Mouse (Mus musculus) heart, postnatal 0 days (tissue): ENCODE measurements around the gene Ppt2. TPM values are rescaled to one million over a fixed set of nuclear protein-coding genes. Genes with fewer than 3 reads are reported as not detected.

Experiments used
- ATAC-seq: fragments of 200-750 bp; cut with Nextera tagmentation; 2 replicates; pipeline ENCODE4 v1.8.0; 2017; ENCODE audit warnings: low read depth, moderate number of reproducible peaks, moderate library complexity; ENCODE audit not compliant: insufficient read depth
- DNase-seq: peaks from one replicate; pipeline ENCODE4 v3.0.0-alpha.2; 2016; ENCODE audit warnings: low spot score
- H3K27ac ChIP-seq: fragments of 300-500 bp; sonication (generic); 2 replicates; pipeline ENCODE4 v1.5.1; 2014; ENCODE audit warnings: low read depth, mild to moderate bottlenecking
- H3K27me3 ChIP-seq: fragments of 300-500 bp; sonication (generic); 2 replicates; pipeline ENCODE4 v1.6.1; 2014; ENCODE audit warnings: low read length, mixed read lengths; ENCODE audit not compliant: control insufficient read depth, insufficient read depth
- H3K36me3 ChIP-seq: fragments of 300-500 bp; sonication (generic); replicated peaks from 2 replicates; pipeline ENCODE4 v1.6.1; 2014; ENCODE audit warnings: low read length, mixed read lengths; ENCODE audit not compliant: control insufficient read depth, insufficient read depth
- H3K4me1 ChIP-seq: fragments of 300-500 bp; sonication (generic); 2 replicates; pipeline ENCODE4 v1.6.1; 2014; ENCODE audit warnings: antibody characterized with exemption; ENCODE audit not compliant: control insufficient read depth, insufficient read depth
- H3K4me2 ChIP-seq: fragments of 300-500 bp; sonication (generic); 2 replicates; pipeline ENCODE4 v1.6.1; 2014; ENCODE audit warnings: low read depth, mild to moderate bottlenecking, low read length, moderate library complexity
- H3K4me3 ChIP-seq: fragments of 300-500 bp; sonication (generic); 2 replicates; pipeline ENCODE4 v1.5.1; 2014; ENCODE audit warnings: low read depth, low read length
- H3K9ac ChIP-seq: fragments of 300-500 bp; sonication (generic); replicated peaks from 2 replicates; pipeline ENCODE4 v1.6.1; 2014; ENCODE audit warnings: low read depth, low read length, mixed read lengths
- H3K9me3 ChIP-seq: fragments of 300-500 bp; sonication (generic); replicated peaks from 2 replicates; pipeline ENCODE4 v1.6.1; 2016; ENCODE audit warnings: low read length; ENCODE audit not compliant: control insufficient read depth
- CTCF ChIP-seq: IDR thresholded peaks from 2 replicates; pipeline ENCODE4 v1.5.1; 2016; ENCODE audit warnings: antibody characterized with exemption, control low read depth, low read depth
- EP300 ChIP-seq: IDR thresholded peaks from 2 replicates; pipeline ENCODE4 v1.6.1; 2016; ENCODE audit warnings: antibody characterized with exemption, low read depth
- WGBS: fragments of 180-500 bp; shearing (Covaris S2); extraction: QIAGEN DNeasy Blood & Tissue Kit; methylation state at CpG from one replicate; pipeline ENCODE4 v1.1.7; 2014; 5-methylcytosine and 5-hydroxymethylcytosine counted together
- polyA plus RNA-seq: library from polyadenylated mRNA; unstranded; fragments of >200 nt; fragmentation: Nextera tagmentation; extraction: Ambion mirVana; gene quantifications from 2 replicates; pipeline ENCODE4 v1.2.1, GENCODE M21; 2015
- total RNA-seq: library from RNA; depleted of rRNA; stranded (reverse); fragments of >200 nt; gene quantifications from 2 replicates; pipeline ENCODE4 v1.2.3, GENCODE M21; 2014; ENCODE audit warnings: low replicate concordance

Ppt2 gene
- total and polyA plus RNA-seq, 2 experiments from 2014 or later: 25.7 to 37.4 TPM

- H3K9ac ChIP-seq: no peak overlapping the region
- H3K9me3 ChIP-seq: no peaks in the 10 kb centered on the region
- TF ChIP-seq CTCF (no peak), EP300 (no peak)
- no peak overlapping the region for H3K27ac ChIP-seq
- no peak overlapping the region for H3K4me2 ChIP-seq
- H3K36me3 ChIP-seq: no peaks in the 10 kb centered on the region
- peaks cover 49% of the 10 kb centered on the region for H3K27me3 ChIP-seq
- WGBS: 85% methylated on average over 7 of the region's 7 CpGs
- DNase-seq (no peak), ATAC-seq (no peak)
- H3K4me1 ChIP-seq: peaks cover 23% of the 10 kb centered on the region
- no peak overlapping the region for H3K4me3 ChIP-seq
Measured at GRCm38 (mm10) chr17:34673139-34673538, 44.8 kb upstream of the Ppt2 start.

GRCm38 (mm10) chr17:34672246-34672792, 44.0 kb upstream of the Ppt2 start:
- Histone ChIP-seq H3K9ac (no peak overlapping the region), H3K27ac (no peak overlapping the region)

GRCm38 (mm10) chr17:34671151-34672066, 43.1 kb upstream of the Ppt2 start:
- no peaks in the 10 kb centered on the region for H3K9me3 ChIP-seq
- H3K4me2 ChIP-seq: peak overlapping the region; percentile 42
- DNase-seq (no peak), ATAC-seq (peak; percentile 34)
- no peaks in the 10 kb centered on the region for H3K36me3 ChIP-seq
- peaks cover 23% of the 10 kb centered on the region for H3K4me1 ChIP-seq
- H3K27me3 ChIP-seq: peaks cover 49% of the 10 kb centered on the region
- peak overlapping the region; percentile 31 for H3K4me3 ChIP-seq
- H3K9ac ChIP-seq: 0 out of 2 replicates have a peak overlapping the region, but pooled peaks have one; percentile 9
- no peak overlapping the region for H3K27ac ChIP-seq
- WGBS: 15% methylated on average over 93 of the region's 93 CpGs
- TF ChIP-seq CTCF (no peak), EP300 (no peak)

More at GRCm38 (mm10) chr17:34672246-34672792, 44.0 kb upstream of the Ppt2 start:
- Histone ChIP-seq H3K36me3 (no peaks in the 10 kb centered on the region), H3K4me3 (peak overlapping the region; percentile 31), H3K4me2 (no peak overlapping the region), H3K27me3 (peaks cover 49% of the 10 kb centered on the region), H3K4me1 (peaks cover 23% of the 10 kb centered on the region), H3K9me3 (no peaks in the 10 kb centered on the region)
- TF ChIP-seq CTCF (no peak), EP300 (no peak)
- ATAC-seq: no peak
- DNase-seq: no peak
- WGBS: 37% methylated on average over 49 of the region's 49 CpGs

- H3K27ac ChIP-seq: no peak within 1 kb of the TSS
- H3K9ac ChIP-seq: 0 out of 2 replicates have a peak within 1 kb of the TSS, but pooled peaks have one; percentile 9
- H3K4me2 ChIP-seq: peak within 1 kb of the TSS; percentile 42
- peaks cover 44% of the 10 kb centered on the region for H3K27me3 ChIP-seq
- TF ChIP-seq CTCF: no peak
- no peak for ATAC-seq
- no peaks in the 10 kb centered on the region for H3K36me3 ChIP-seq
- no peak for DNase-seq
- peaks cover 16% of the 10 kb centered on the region for H3K4me1 ChIP-seq
- peak within 1 kb of the TSS; percentile 31 for H3K4me3 ChIP-seq
- WGBS: 57% methylated on average over 7 of the region's 7 CpGs
- no peaks in the 10 kb centered on the region for H3K9me3 ChIP-seq
Measured at GRCm38 (mm10) chr17:34670235-34670634, 41.9 kb upstream of the Ppt2 start, which contains the start of gene Tnxb. Gene Tnxb, plus strand, starts transcription at chr17:34670535.

GRCm38 (mm10) chr17:34664472-34664871, 36.2 kb upstream of the Ppt2 start:
- Histone ChIP-seq H3K4me2 (no peak overlapping the region), H3K27me3 (peaks cover 12% of the 10 kb centered on the region; the same call in 1 of the 2 replicates), H3K9ac (no peak overlapping the region), H3K36me3 (no peaks in the 10 kb centered on the region), H3K27ac (no peak overlapping the region), H3K9me3 (no peaks in the 10 kb centered on the region), H3K4me1 (peaks cover 13% of the 10 kb centered on the region), H3K4me3 (no peak overlapping the region)
- TF ChIP-seq EP300 (no peak), CTCF (no peak)
- no peak for ATAC-seq
- WGBS: 55% methylated on average over 7 of the region's 7 CpGs
- DNase-seq: no peak
